Mouse (Mus musculus) CD8-positive naive resting alpha-beta T cell, adult 57 days (primary cell): Measurements from ENCODE around the gene Serpinb2. TPM values are rescaled to one million over a fixed set of nuclear protein-coding genes. Genes with fewer than 3 reads are reported as not detected.

Source experiments
- total RNA-seq: library from RNA; stranded (reverse); gene quantifications from one replicate; pipeline ENCODE4 v1.2.4, GENCODE M21; 2023

The Serpinb2 gene
- not detected for total RNA-seq

DNA sequence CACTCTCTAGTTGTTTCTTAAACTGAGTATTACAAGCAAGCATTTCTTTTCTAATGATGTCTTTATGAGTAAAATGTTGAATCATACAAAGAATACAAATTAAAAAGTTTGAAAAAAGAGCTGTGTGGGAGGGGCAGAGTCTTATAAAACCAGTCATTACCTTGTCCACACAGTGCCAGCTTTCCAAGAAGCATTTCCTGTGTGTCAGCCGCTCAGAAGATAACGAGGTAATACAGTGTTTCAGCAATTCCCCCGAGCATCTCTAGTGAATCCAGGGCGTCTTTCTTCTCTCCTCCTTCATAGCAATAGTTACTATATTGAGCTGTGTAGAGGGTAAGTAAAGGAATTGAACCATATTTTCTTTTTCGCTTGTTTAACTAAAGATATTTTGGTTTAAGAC is at the start of gene Serpinb2:
Gene Serpinb2 (plus strand): TSS at position 172 of the 400 bp plus-strand sequence.

Other genes with a start within 250 kb of the Serpinb2 start
- gene Serpinb3b, start 233.1 kb upstream of the Serpinb2 start, total RNA-seq: not detected
- gene Serpinb3c, start 233.1 kb upstream of the Serpinb2 start, total RNA-seq: not detected
- gene Serpinb11, start 150.2 kb upstream of the Serpinb2 start, total RNA-seq: not detected
- gene Serpinb7, start 111.8 kb upstream of the Serpinb2 start, total RNA-seq: not detected
- gene Serpinb8, start 78.6 kb downstream of the Serpinb2 start, total RNA-seq: not detected